Mouse (Mus musculus) heart, postnatal 0 days (tissue): Measurements from ENCODE around the gene Gpr132.

Source experiments
- CTCF ChIP-seq: IDR thresholded peaks from 2 replicates; pipeline ENCODE4 v1.5.1; 2016; ENCODE audit warnings: antibody characterized with exemption, control low read depth, low read depth
- EP300 ChIP-seq: IDR thresholded peaks from 2 replicates; pipeline ENCODE4 v1.6.1; 2016; ENCODE audit warnings: antibody characterized with exemption, low read depth

GRCm38 (mm10) chr12:112847880-112848279, 20.1 kb downstream of the Gpr132 start:
- TF ChIP-seq CTCF (no peak), EP300 (no peak)
